Mouse (Mus musculus) cortical plate, adult 2 months (tissue): ENCODE measurements around the gene 4921501E09Rik.

Experiments used
- CTCF ChIP-seq: fragments of 200-500 bp; IDR thresholded peaks from 2 replicates; pipeline ENCODE4 v1.5.1; 2011; ENCODE audit warnings: mild to moderate bottlenecking, control low read depth, low read length; ENCODE audit not compliant: insufficient read depth; ENCODE audit errors: extremely low read depth
- POLR2A ChIP-seq: fragments of 200-500 bp; IDR thresholded peaks from 2 replicates; pipeline ENCODE4 v1.6.1; 2011; ENCODE audit warnings: mild to moderate bottlenecking, low read length, control low read depth; ENCODE audit not compliant: insufficient read depth; ENCODE audit errors: extremely low read depth

DNA sequence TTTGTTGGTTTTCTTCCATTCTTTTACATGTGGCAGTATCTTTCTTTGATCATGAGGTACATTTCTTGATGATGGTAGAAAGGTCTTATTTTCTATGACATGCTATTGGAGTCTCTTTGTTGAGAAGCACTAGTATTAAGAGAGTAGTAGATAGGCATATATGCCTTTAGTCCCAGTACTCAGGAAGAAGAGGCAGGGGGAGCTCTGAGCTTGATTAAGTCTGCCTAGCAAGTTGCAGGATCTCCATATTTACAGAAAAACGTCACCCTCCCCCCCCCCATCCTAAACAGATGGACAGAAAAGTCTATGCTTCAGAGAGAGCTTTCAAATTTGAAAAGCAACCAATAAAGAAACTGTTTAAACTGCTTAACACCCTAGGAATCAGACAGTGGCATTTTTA is 9.1 kb downstream of the 4921501E09Rik start:
- TF ChIP-seq CTCF (no peak), POLR2A (no peak)
